Mouse (Mus musculus): Measurements from ENCODE around the gene Adam12. TPM values are rescaled to one million over a fixed set of nuclear protein-coding genes. Genes with fewer than 3 reads are reported as not detected.

Adam12 gene
- polyA plus RNA-seq, 1 experiment from 2014 or later = 0.57 TPM

DNA sequence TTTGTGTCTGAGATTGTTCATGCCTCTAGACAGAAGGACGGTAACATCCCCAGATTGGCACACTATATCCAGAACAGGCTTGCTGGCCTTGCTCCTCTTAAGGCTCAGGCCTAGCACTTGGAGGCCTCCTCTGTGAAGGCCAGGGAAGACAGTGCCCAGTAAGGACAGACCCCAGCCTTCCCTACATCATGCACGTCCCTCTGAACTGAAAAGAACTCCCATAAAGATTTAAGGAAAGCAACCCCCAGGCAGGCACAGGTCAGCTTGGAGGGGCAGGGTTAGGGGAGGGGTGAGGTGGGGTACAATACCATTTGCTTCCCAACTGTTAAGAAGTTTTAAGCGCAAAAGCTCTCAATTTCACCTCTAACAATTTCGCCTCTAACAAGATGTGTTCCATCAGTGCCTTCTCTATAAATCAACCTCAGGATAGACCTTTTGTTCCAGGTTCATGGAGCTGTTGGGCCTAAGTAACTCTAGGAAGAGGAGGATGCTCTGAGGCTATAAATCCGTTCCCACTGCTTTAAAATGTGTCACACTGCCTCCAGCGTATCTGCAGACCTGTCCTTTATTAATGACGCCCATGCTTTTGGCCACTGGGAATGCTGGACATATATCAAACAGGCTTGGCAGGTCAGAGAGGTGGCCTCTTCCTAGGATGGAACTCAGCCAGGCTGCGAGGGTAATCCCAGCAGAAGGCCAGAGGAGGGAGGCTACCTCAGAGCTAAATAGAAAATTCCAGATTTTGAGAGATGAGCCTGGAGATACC, 150.5 kb downstream of the Adam12 start:
- no peaks in the 10 kb centered on the region for H3K27me3 ChIP-seq (ENCODE audit: control insufficient read depth, insufficient read depth, low read length)
- 70% methylated on average over 8 of the region's 8 CpGs for WGBS
- H3K9me3 ChIP-seq (ENCODE audit: control insufficient read depth, low read length) = no peaks in the 10 kb centered on the region
- no peak overlapping the region for H3K9ac ChIP-seq (ENCODE audit: low read length)
- H3K4me3 ChIP-seq (ENCODE audit: low read depth, low read length) = no peak overlapping the region
- no peaks in the 10 kb centered on the region for H3K4me1 ChIP-seq (replicated peaks; ENCODE audit: control insufficient read depth, insufficient read depth)
- ATAC-seq (ENCODE audit: low FRiP score, low TSS enrichment) (no peak), DNase-seq (ENCODE audit: low spot score) (no peak)
- H3K4me2 ChIP-seq (replicated peaks; ENCODE audit: low read depth) = no peak overlapping the region
- no peak overlapping the region for H3K27ac ChIP-seq (replicated peaks)
- TF ChIP-seq CTCF (IDR thresholded peaks at IDR 0.05; ENCODE audit: low read depth) (no peak), EP300 (optimal IDR thresholded peaks at IDR 0.05) (no peak)
- no peaks in the 10 kb centered on the region for H3K36me3 ChIP-seq (ENCODE audit: control insufficient read depth, insufficient read depth, low read length)

DNA sequence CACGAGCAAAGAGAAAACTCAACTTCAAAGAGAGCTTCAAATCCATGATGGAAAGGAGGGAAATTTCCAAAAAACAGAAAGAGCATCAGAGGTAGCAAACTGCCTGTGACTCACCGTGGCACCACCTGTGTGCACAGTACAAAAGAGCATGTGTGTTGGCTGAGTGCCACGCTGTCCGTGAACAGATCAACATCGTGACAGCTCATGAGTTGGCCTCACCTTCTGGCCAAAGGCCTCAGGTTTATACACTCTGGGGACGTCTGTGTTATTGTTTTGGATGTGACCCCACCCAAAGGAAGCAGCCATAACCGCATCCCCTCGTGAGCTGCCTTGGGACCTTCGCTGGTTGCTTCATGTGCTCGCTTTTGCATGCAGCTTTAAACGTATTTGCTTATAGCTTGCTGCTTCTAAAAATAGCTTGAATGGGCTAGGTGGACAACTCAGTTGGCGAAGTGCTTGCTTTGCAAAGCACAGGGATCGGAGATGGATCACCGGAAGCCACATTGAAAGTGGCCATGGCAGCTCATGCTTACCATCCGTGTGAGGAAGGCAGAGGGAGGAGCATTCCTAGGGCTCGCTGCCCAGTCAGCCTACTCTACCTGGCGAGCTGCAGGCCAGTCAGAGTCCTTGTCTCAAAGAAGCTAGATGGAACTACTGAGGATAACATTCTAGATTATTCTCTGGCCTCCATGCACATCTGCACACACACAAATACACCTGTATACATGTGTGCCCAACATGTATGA, 151.8 kb downstream of the Adam12 start:
- DNase-seq (ENCODE audit: low spot score) = peak; percentile 71
- no peaks in the 10 kb centered on the region for H3K36me3 ChIP-seq (ENCODE audit: control insufficient read depth, insufficient read depth, low read length)
- no peak overlapping the region for H3K9ac ChIP-seq (ENCODE audit: low read length)
- no peaks in the 10 kb centered on the region for H3K9me3 ChIP-seq (ENCODE audit: control insufficient read depth, low read length)
- H3K27me3 ChIP-seq (ENCODE audit: control insufficient read depth, insufficient read depth, low read length) = no peaks in the 10 kb centered on the region
- H3K4me2 ChIP-seq (replicated peaks; ENCODE audit: low read depth) = no peak overlapping the region
- 53% methylated on average over 17 of the region's 17 CpGs for WGBS
- H3K4me3 ChIP-seq (ENCODE audit: low read depth, low read length) = no peak overlapping the region
- TF ChIP-seq EP300 (optimal IDR thresholded peaks at IDR 0.05) (no peak), CTCF (IDR thresholded peaks at IDR 0.05; ENCODE audit: low read depth) (no peak)
- H3K27ac ChIP-seq (replicated peaks) = no peak overlapping the region
- no peaks in the 10 kb centered on the region for H3K4me1 ChIP-seq (replicated peaks; ENCODE audit: control insufficient read depth, insufficient read depth)
- ATAC-seq (ENCODE audit: low FRiP score, low TSS enrichment) = peak; percentile 92

DNA sequence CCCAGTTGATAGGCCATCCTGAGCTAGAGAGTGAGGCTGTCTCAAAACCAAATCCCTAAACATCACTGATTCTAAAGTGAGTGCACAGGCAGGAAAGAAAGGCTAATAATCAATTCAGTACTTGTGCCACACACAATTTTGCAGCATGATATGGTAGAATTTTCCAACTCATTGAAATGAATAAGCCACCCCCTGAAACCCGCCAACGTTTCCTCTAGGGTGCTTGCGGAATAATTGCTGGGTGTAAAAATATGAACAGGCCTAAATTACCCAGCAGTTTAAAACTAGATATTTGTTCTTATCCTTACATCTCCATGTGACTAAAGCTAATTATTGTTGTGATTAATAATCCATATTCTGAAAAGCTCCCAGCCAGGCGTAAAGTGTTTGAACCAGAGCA, 154.3 kb downstream of the Adam12 start:
- 95% methylated on average over 4 of the region's 4 CpGs for WGBS
- Histone ChIP-seq H3K4me2 (replicated peaks; ENCODE audit: low read depth) (no peak overlapping the region), H3K9me3 (ENCODE audit: control insufficient read depth, low read length) (no peaks in the 10 kb centered on the region), H3K27ac (replicated peaks) (no peak overlapping the region), H3K27me3 (ENCODE audit: control insufficient read depth, insufficient read depth, low read length) (no peaks in the 10 kb centered on the region), H3K4me1 (replicated peaks; ENCODE audit: control insufficient read depth, insufficient read depth) (no peaks in the 10 kb centered on the region), H3K4me3 (ENCODE audit: low read depth, low read length) (no peak overlapping the region), H3K9ac (ENCODE audit: low read length) (no peak overlapping the region), H3K36me3 (ENCODE audit: control insufficient read depth, insufficient read depth, low read length) (no peaks in the 10 kb centered on the region)
- no peak for ATAC-seq (ENCODE audit: low FRiP score, low TSS enrichment)
- TF ChIP-seq EP300 (optimal IDR thresholded peaks at IDR 0.05) = no peak
- no peak for TF ChIP-seq CTCF (IDR thresholded peaks at IDR 0.05; ENCODE audit: low read depth)
- no peak for DNase-seq (ENCODE audit: low spot score)

DNA sequence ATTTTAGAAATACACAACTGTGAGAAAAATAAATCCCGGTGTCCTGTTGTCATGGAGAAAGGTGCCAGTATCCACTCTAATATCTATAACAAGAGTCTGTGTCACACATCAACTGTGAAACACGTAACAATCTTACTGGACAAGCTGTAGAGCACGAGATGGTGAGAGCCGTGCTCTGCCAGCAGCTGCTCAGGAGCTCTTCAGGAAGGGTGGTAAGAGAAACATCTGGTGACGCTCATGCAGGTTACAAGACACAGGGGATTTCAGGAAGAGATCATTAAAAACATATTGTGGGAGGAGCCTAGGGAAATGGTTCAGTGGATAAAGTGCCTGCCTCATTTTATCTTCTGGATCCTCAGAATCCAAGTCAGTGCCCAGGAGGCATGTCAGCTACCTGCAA, 158.9 kb downstream of the Adam12 start:
- Histone ChIP-seq H3K9ac (ENCODE audit: low read length) (no peak overlapping the region), H3K36me3 (ENCODE audit: control insufficient read depth, insufficient read depth, low read length) (no peaks in the 10 kb centered on the region), H3K9me3 (ENCODE audit: control insufficient read depth, low read length) (no peaks in the 10 kb centered on the region), H3K4me1 (replicated peaks; ENCODE audit: control insufficient read depth, insufficient read depth) (no peaks in the 10 kb centered on the region), H3K27me3 (ENCODE audit: control insufficient read depth, insufficient read depth, low read length) (no peaks in the 10 kb centered on the region), H3K4me2 (replicated peaks; ENCODE audit: low read depth) (no peak overlapping the region), H3K4me3 (ENCODE audit: low read depth, low read length) (no peak overlapping the region), H3K27ac (replicated peaks) (no peak overlapping the region)
- no peak for ATAC-seq (ENCODE audit: low FRiP score, low TSS enrichment)
- 83% methylated on average over 5 of the region's 5 CpGs for WGBS
- no peak for TF ChIP-seq EP300 (optimal IDR thresholded peaks at IDR 0.05)
- TF ChIP-seq CTCF (IDR thresholded peaks at IDR 0.05; ENCODE audit: low read depth) = no peak
- DNase-seq (ENCODE audit: low spot score) = no peak

DNA sequence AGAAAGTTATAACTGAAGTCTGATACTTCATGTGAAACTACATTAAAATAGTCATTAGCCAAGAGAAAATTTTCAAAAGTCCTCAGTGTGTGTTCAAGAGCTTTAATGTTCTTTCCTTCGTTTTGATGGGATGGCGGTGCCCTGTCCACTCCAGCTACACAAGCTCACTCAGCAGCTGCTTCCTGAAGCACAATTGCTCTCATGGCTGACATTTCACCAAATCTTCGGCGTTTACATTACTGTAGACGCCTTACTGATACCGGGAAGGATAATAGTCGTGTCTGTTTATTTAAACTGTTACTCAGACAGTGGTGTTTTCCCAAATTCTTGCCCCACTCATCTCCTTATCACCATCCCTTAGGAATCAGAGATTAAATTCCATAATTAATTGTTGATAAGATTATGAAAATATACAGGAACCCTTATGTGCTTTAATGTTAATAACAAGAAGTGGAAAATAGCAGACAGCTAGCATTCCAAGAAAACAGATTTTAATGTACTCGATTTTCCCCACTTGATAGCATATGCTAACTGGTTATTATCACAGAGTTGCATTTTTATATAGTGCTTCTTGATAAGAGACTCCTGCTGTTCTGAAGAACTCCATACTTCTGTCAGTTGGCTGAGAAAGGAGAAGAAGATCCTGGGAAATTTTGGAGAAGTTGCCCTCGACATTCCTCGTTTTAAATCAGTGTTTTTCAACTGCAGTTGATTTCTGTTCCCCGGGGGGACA, 160.6 kb downstream of the Adam12 start:
- no peak for ATAC-seq (ENCODE audit: low FRiP score, low TSS enrichment)
- Histone ChIP-seq H3K9me3 (ENCODE audit: control insufficient read depth, low read length) (no peaks in the 10 kb centered on the region), H3K4me1 (replicated peaks; ENCODE audit: control insufficient read depth, insufficient read depth) (no peaks in the 10 kb centered on the region), H3K4me2 (replicated peaks; ENCODE audit: low read depth) (no peak overlapping the region), H3K27me3 (ENCODE audit: control insufficient read depth, insufficient read depth, low read length) (no peaks in the 10 kb centered on the region), H3K9ac (ENCODE audit: low read length) (no peak overlapping the region), H3K27ac (replicated peaks) (no peak overlapping the region), H3K36me3 (ENCODE audit: control insufficient read depth, insufficient read depth, low read length) (no peaks in the 10 kb centered on the region), H3K4me3 (ENCODE audit: low read depth, low read length) (no peak overlapping the region)
- no peak for DNase-seq (ENCODE audit: low spot score)
- 45% methylated on average over 11 of the region's 11 CpGs for WGBS
- TF ChIP-seq CTCF (IDR thresholded peaks at IDR 0.05; ENCODE audit: low read depth) (no peak), EP300 (optimal IDR thresholded peaks at IDR 0.05) (no peak)

Data from stomach, postnatal 0 days (tissue).